Mouse (Mus musculus): Measurements from ENCODE around the gene Etv6.

- no peak for TF ChIP-seq TAL1 (IDR thresholded peaks at IDR 0.05; ENCODE audit: low read length)
- no peak for TF ChIP-seq GATA1 (IDR thresholded peaks at IDR 0.05; ENCODE audit: low read length)
Observed at GRCm38 (mm10) chr6:134250764-134251163, 215.3 kb downstream of the Etv6 start.

All from erythroblast, embryonic 14.5 days (primary cell).